Mouse (Mus musculus) erythroblast, embryonic 14.5 days (primary cell): ENCODE results near the gene Asb10. TPM values are rescaled to one million over a fixed set of nuclear protein-coding genes. Genes with fewer than 3 reads are reported as not detected.

ENCODE experiments used
- H3K27me3 ChIP-seq: 2 replicates; pipeline ENCODE4 v1.6.1; 2012; ENCODE audit warnings: inconsistent platforms; ENCODE audit not compliant: control insufficient read depth
- H3K36me3 ChIP-seq: 2 replicates; pipeline ENCODE4 v1.6.1; 2012; ENCODE audit warnings: mild to moderate bottlenecking, inconsistent platforms; ENCODE audit not compliant: control insufficient read depth
- H3K4me1 ChIP-seq: 2 replicates; pipeline ENCODE4 v1.6.1; 2012; ENCODE audit warnings: inconsistent platforms; ENCODE audit not compliant: control insufficient read depth
- H3K4me3 ChIP-seq: replicated peaks from 2 replicates; pipeline ENCODE3; 2012; ENCODE audit warnings: moderate library complexity, mild to moderate bottlenecking, inconsistent platforms
- H3K9me3 ChIP-seq: 2 replicates; pipeline ENCODE4 v1.6.1; 2012; ENCODE audit warnings: low read length, inconsistent platforms, mixed read lengths; ENCODE audit not compliant: control insufficient read depth
- GATA1 ChIP-seq: IDR thresholded peaks from 2 replicates; pipeline ENCODE4 v1.6.1; 2012; ENCODE audit warnings: low read length, inconsistent platforms, mixed read lengths
- TAL1 ChIP-seq: IDR thresholded peaks from 3 replicates; pipeline ENCODE4 v1.6.1; 2012; ENCODE audit warnings: low read length, inconsistent platforms, mixed read lengths
- polyA plus RNA-seq: library from polyadenylated mRNA; stranded (reverse); fragments of >175 nt; gene quantifications from 2 replicates; pipeline ENCODE4 v1.2.3, GENCODE M21; 2012

Gene Asb10
- not detected in 2 replicates for polyA plus RNA-seq

DNA sequence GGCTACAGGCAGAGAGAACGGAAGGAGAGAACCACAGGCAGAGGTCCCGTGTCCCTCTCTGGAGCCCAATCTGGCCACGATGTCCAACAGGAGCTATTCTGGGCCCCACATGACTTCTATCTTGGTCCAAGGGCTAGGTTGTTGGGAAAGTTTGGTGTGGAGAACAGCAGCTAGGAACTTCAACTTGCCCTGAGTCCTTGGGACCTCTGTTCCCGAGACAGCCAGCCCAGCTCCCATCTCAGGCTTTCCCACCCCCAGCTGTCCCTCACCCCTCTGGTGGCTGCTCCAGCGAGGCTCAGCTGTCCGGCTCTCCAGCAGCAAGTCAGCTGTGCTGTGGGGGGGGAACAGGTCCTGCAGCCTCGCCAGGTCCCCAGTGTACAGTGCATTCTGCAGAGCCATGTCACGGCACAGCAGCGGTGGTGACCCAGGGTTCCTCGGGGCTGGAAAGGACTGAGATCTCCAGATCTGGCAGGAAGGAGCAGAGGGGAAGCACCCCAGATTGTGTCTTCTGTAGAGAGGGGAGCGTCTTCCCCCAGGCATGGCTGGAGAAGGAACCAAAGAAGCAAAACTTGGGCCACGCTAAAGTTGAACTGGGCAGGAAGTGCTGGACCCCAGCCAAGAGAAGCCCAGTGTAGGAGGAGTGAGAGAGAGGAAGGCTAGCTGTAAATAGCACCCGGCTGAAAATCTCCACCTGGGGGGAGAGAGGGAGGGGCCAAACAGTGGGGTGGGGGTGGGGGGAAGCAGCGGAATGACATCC, at the start of gene Asb10:
Gene Asb10 (minus strand): TSS at position 592 of the 757 bp plus-strand sequence.
- Histone ChIP-seq H3K9me3 (no peaks in the 10 kb centered on the region), H3K4me3 (no peak within 1 kb of the TSS), H3K36me3 (no peaks in the 10 kb centered on the region), H3K4me1 (no peaks in the 10 kb centered on the region), H3K27me3 (peaks cover 9% of the 10 kb centered on the region)
- TF ChIP-seq GATA1, result no peak
- TF ChIP-seq TAL1, result no peak

GRCm38 (mm10) chr5:24589511-24590500, 49.0 kb upstream of the Asb10 start:
- Histone ChIP-seq H3K9me3 (no peaks in the 10 kb centered on the region), H3K4me1 (peaks cover 54% of the 10 kb centered on the region), H3K4me3 (no peak overlapping the region), H3K36me3 (peaks cover 35% of the 10 kb centered on the region), H3K27me3 (peaks cover 37% of the 10 kb centered on the region)
- TF ChIP-seq GATA1 (no peak), TAL1 (no peak)

DNA sequence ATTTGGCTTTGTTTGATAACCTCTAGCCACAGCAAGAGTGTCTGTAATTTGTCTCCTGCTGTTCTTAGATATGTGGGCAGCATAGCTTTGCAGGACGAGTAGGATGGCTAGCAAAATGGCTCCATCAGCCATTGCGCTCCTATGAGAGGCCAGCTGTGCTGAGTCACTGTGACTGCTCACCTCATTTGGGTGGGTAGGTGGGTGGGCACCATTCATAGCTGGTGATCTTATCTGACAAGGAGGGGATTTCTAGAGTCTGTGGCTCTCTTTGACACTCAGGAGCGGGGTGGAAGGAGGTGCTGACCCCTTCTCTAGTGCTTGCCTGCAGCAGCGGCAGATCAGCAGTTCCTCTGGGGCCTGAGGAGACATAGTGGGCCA, 46.4 kb upstream of the Asb10 start:
- peaks cover 18% of the 10 kb centered on the region for H3K27me3 ChIP-seq
- TF ChIP-seq GATA1, result no peak
- TF ChIP-seq TAL1, result no peak
- H3K36me3 ChIP-seq, result peaks cover 32% of the 10 kb centered on the region
- peaks cover 54% of the 10 kb centered on the region for H3K4me1 ChIP-seq
- H3K4me3 ChIP-seq, result peak overlapping the region; percentile 94
- no peaks in the 10 kb centered on the region for H3K9me3 ChIP-seq

- Histone ChIP-seq H3K4me1 (peaks cover 51% of the 10 kb centered on the region), H3K27me3 (peaks cover 13% of the 10 kb centered on the region), H3K4me3 (peak within 1 kb of the TSS; percentile 94), H3K9me3 (no peaks in the 10 kb centered on the region), H3K36me3 (peaks cover 32% of the 10 kb centered on the region)
- TF ChIP-seq GATA1 (no peak), TAL1 (no peak)
These were observed 45.9 kb upstream of the Asb10 start, which contains the start of gene Chpf2 for GRCm38 (mm10) chr5:24586547-24587199. Gene Chpf2 (plus strand): TSS chr5:24586741.

- no peaks in the 10 kb centered on the region for H3K9me3 ChIP-seq
- peaks cover 30% of the 10 kb centered on the region for H3K36me3 ChIP-seq
- peaks cover 45% of the 10 kb centered on the region for H3K4me1 ChIP-seq
- H3K27me3 ChIP-seq, result peaks cover 7% of the 10 kb centered on the region
- H3K4me3 ChIP-seq, result peak overlapping the region; percentile 94
- no peak for TF ChIP-seq GATA1
- TF ChIP-seq TAL1, result no peak
These were observed 45.3 kb upstream of the Asb10 start for GRCm38 (mm10) chr5:24586106-24586505.

- H3K27me3 ChIP-seq, result no peaks in the 10 kb centered on the region
- no peak for TF ChIP-seq GATA1
- no peak for TF ChIP-seq TAL1
These were observed 37.6 kb upstream of the Asb10 start for GRCm38 (mm10) chr5:24578109-24578963.

GRCm38 (mm10) chr5:24577183-24577929, 36.6 kb upstream of the Asb10 start, which contains the start of gene Abcf2:
Gene Abcf2 (minus strand): TSS chr5:24577467.
- Histone ChIP-seq H3K36me3 (peaks cover 37% of the 10 kb centered on the region), H3K4me1 (peaks cover 29% of the 10 kb centered on the region), H3K4me3 (peak within 1 kb of the TSS; percentile 72), H3K9me3 (no peaks in the 10 kb centered on the region), H3K27me3 (no peaks in the 10 kb centered on the region)
- TF ChIP-seq GATA1 (no peak), TAL1 (no peak)

More at GRCm38 (mm10) chr5:24578109-24578963, 37.6 kb upstream of the Asb10 start:
- Histone ChIP-seq H3K9me3 (no peaks in the 10 kb centered on the region), H3K36me3 (peaks cover 27% of the 10 kb centered on the region), H3K4me3 (peak overlapping the region; percentile 72), H3K4me1 (peaks cover 29% of the 10 kb centered on the region)
